Mouse (Mus musculus): ENCODE results near the gene Gm14851.
"Not testable (repeated sequence)": the region's sequence is repeated elsewhere in the genome, so short reads cannot be mapped to it uniquely, and the experiment has no call there.

The Gm14851 gene

GRCm38 (mm10) chr8:21095950-21096349, at the start of gene Gm14851:
Gm14851 (minus strand) TSS chr8:21096050.
- DNase-seq = not testable (repeated sequence)

DNA sequence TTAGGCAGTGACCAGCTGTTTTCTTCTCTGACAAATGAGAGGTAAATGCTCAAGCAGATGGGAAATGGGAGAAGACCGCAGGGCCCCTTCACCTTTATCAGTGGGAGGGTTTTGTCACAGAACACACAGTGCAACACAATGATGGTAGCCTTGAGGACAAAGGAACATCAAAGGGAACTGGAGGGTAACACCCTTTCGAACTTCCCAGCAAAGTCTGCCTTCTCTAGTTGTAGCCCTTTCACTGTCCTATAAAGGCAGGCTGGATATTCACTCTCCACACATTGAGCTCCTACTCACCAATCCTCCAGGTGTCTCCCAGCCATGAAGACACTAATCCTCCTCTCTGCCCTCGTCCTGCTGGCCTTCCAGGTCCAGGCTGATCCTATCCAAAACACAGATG, 38.5 kb upstream of the Gm14851 start, which contains the start of gene Defa30:
Gene Defa30 (plus strand): TSS at position 301 of the 400 bp plus-strand sequence.
- DNase-seq = not testable (repeated sequence)

GRCm38 (mm10) chr8:21093106-21093505, 2.7 kb downstream of the Gm14851 start:
- no peak for DNase-seq

DNA sequence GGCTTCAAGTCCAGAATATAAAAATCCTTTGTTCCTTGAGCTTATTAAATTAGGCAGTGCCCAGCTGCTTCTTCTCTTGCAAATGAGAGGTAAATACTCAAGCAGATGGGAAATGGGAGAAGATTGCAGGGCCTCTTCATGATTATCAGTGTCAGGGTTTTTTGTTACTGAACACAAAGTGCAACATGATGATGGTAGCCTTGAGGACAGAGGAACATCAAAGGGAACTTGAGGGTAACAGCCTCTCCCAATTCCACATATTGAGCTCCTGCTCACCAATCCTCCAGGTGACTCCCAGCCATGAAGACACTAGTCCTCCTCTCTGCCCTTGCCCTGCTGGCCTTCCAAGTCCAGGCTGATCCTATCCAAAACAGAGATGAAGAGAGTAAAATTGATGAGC, 11.7 kb downstream of the Gm14851 start, which contains the start of gene Defa25:
Gene Defa25 (plus strand): TSS at position 301 of the 400 bp plus-strand sequence.
- not testable (repeated sequence) for DNase-seq

GRCm38 (mm10) chr8:21064738-21065137, 31.1 kb downstream of the Gm14851 start, which contains the start of gene Defa35:
Defa35 (plus strand) TSS chr8:21065038.
- not testable (repeated sequence) for DNase-seq

DNA sequence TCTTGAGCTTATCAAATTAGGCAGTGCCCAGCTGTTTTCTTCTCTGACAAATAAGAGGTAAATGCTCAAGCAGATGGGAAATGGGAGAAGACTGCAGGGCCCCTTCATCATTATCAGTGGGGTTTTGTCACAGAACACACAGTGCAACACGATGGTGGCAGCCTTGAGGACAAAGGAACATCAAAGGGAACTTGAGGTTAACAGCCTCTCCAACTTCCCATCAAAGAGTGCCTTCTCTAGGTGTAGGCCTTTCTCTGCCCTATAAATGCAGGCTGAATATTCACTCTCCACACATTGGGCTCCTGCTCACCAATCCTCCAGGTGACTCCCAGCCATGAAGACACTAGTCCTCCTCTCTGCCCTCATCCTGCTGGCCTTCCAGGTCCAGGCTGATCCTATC, 41.1 kb downstream of the Gm14851 start, which contains the start of gene Defa23:
Gene Defa23 (plus strand): TSS at position 301 of the 400 bp plus-strand sequence.
- not testable (repeated sequence) for DNase-seq
